Mouse (Mus musculus) ES-Bruce4 (cell line): Measurements from ENCODE around the gene Atp1a1. TPM values are rescaled to one million over a fixed set of nuclear protein-coding genes. Genes with fewer than 3 reads are reported as not detected.

Experiments
- H3K27ac ChIP-seq: 2 replicates; pipeline ENCODE4 v1.5.1; 2012; ENCODE audit warnings: low read length, inconsistent platforms; ENCODE audit not compliant: insufficient read depth
- H3K27me3 ChIP-seq: 2 replicates; pipeline ENCODE4 v1.6.1; 2012; ENCODE audit warnings: mild to moderate bottlenecking, low read length, inconsistent platforms; ENCODE audit not compliant: control insufficient read depth, poor library complexity, insufficient read depth, severe bottlenecking
- H3K36me3 ChIP-seq: 2 replicates; pipeline ENCODE4 v1.6.1; 2012; ENCODE audit warnings: inconsistent platforms, mild to moderate bottlenecking, low read length, moderate library complexity; ENCODE audit not compliant: control insufficient read depth, poor library complexity, insufficient read depth, severe bottlenecking
- H3K4me1 ChIP-seq: one replicate; pipeline ENCODE4 v1.8.1; 2011; ENCODE audit warnings: low read length; ENCODE audit not compliant: control insufficient read depth, insufficient read depth
- H3K4me3 ChIP-seq: 2 replicates; pipeline ENCODE4 v1.5.1; 2011; ENCODE audit warnings: low read depth, mild to moderate bottlenecking, low read length
- H3K9ac ChIP-seq: 2 replicates; pipeline ENCODE4 v1.6.1; 2012; ENCODE audit warnings: low read depth, mild to moderate bottlenecking, inconsistent platforms; ENCODE audit not compliant: poor library complexity, severe bottlenecking
- H3K9me3 ChIP-seq: replicated peaks from 2 replicates; pipeline ENCODE4 v1.6.1; 2012; ENCODE audit warnings: mild to moderate bottlenecking, low read length, inconsistent platforms; ENCODE audit not compliant: control insufficient read depth, poor library complexity, insufficient read depth, severe bottlenecking
- CTCF ChIP-seq: IDR thresholded peaks from one replicate; pipeline ENCODE4 v1.8.1; 2011; ENCODE audit warnings: low read depth, low read length
- EP300 ChIP-seq: IDR thresholded peaks from 2 replicates; pipeline ENCODE4 v1.6.1; 2011; ENCODE audit warnings: low read depth, low read length; ENCODE audit not compliant: insufficient read depth
- POLR2A ChIP-seq: IDR thresholded peaks from one replicate; pipeline ENCODE4 v1.8.1; 2011; ENCODE audit warnings: low read length; ENCODE audit not compliant: insufficient read depth
- polyA plus RNA-seq: library from polyadenylated mRNA; stranded (reverse); fragments of >200 nt; gene quantifications from 2 replicates; pipeline ENCODE4 v1.2.4, GENCODE M21; 2011; ENCODE audit warnings: low read depth; ENCODE audit not compliant: missing spikeins, insufficient read depth, insufficient read length

Atp1a1 gene
- polyA plus RNA-seq, 1 experiment: 220 TPM

- no peak overlapping the region for H3K9ac ChIP-seq
- H3K9me3 ChIP-seq: no peaks in the 10 kb centered on the region
- H3K27ac ChIP-seq: no peak overlapping the region; the same call in 1 of the 2 replicates
- no peaks in the 10 kb centered on the region for H3K27me3 ChIP-seq
- H3K36me3 ChIP-seq: peaks cover 21% of the 10 kb centered on the region
- H3K4me3 ChIP-seq: no peak overlapping the region
- peaks cover 6% of the 10 kb centered on the region for H3K4me1 ChIP-seq
- TF ChIP-seq EP300: no peak
- TF ChIP-seq CTCF: no peak
- TF ChIP-seq POLR2A: no peak
These were observed 7.0 kb downstream of the Atp1a1 start for GRCm38 (mm10) chr3:101597317-101598096.

- Histone ChIP-seq H3K27ac (no peak overlapping the region), H3K27me3 (no peaks in the 10 kb centered on the region), H3K36me3 (peaks cover 29% of the 10 kb centered on the region), H3K9ac (no peak overlapping the region), H3K4me1 (peaks cover 6% of the 10 kb centered on the region), H3K4me3 (no peak overlapping the region), H3K9me3 (no peaks in the 10 kb centered on the region)
- no peak for TF ChIP-seq CTCF
These were observed 7.8 kb downstream of the Atp1a1 start for GRCm38 (mm10) chr3:101596686-101597085.

GRCm38 (mm10) chr3:101595866-101596630, 8.4 kb downstream of the Atp1a1 start:
- Histone ChIP-seq H3K4me3 (no peak overlapping the region), H3K27me3 (no peaks in the 10 kb centered on the region), H3K27ac (no peak overlapping the region), H3K9ac (no peak overlapping the region), H3K36me3 (peaks cover 35% of the 10 kb centered on the region), H3K9me3 (no peaks in the 10 kb centered on the region), H3K4me1 (peaks cover 6% of the 10 kb centered on the region)
- TF ChIP-seq POLR2A (no peak), EP300 (no peak), CTCF (no peak)

GRCm38 (mm10) chr3:101594982-101595381, 9.5 kb downstream of the Atp1a1 start:
- H3K27ac ChIP-seq: no peak overlapping the region
- peaks cover 6% of the 10 kb centered on the region for H3K4me1 ChIP-seq
- H3K36me3 ChIP-seq: peaks cover 45% of the 10 kb centered on the region
- H3K9ac ChIP-seq: no peak overlapping the region
- TF ChIP-seq POLR2A (no peak), EP300 (no peak), CTCF (no peak)
- no peak overlapping the region for H3K4me3 ChIP-seq
- H3K9me3 ChIP-seq: no peaks in the 10 kb centered on the region
- no peaks in the 10 kb centered on the region for H3K27me3 ChIP-seq

GRCm38 (mm10) chr3:101593266-101593651, 11.2 kb downstream of the Atp1a1 start:
- no peak for TF ChIP-seq CTCF
- no peak overlapping the region for H3K4me3 ChIP-seq
- H3K27ac ChIP-seq: no peak overlapping the region
- no peaks in the 10 kb centered on the region for H3K9me3 ChIP-seq
- H3K36me3 ChIP-seq: peaks cover 60% of the 10 kb centered on the region
- peaks cover 3% of the 10 kb centered on the region for H3K4me1 ChIP-seq
- no peak overlapping the region for H3K9ac ChIP-seq
- H3K27me3 ChIP-seq: no peaks in the 10 kb centered on the region

GRCm38 (mm10) chr3:101592281-101593265, 11.9 kb downstream of the Atp1a1 start:
- Histone ChIP-seq H3K27ac (no peak overlapping the region), H3K9me3 (no peaks in the 10 kb centered on the region), H3K9ac (no peak overlapping the region), H3K27me3 (no peaks in the 10 kb centered on the region), H3K4me1 (peaks cover 3% of the 10 kb centered on the region), H3K36me3 (peaks cover 60% of the 10 kb centered on the region), H3K4me3 (no peak overlapping the region)
- no peak for TF ChIP-seq POLR2A
- TF ChIP-seq CTCF: no peak
- no peak for TF ChIP-seq EP300
